Mouse (Mus musculus) adrenal gland, postnatal 14 days (tissue): ENCODE data around the gene Nxpe3. TPM values are rescaled to one million over a fixed set of nuclear protein-coding genes. Genes with fewer than 3 reads are reported as not detected.
"Not testable (repeated sequence)": the region's sequence is repeated elsewhere in the genome, so short reads cannot be mapped to it uniquely, and the experiment has no call there.

Experiments used
- DNase-seq: peaks from one replicate; pipeline ENCODE4 v3.0.0; 2021; ENCODE audit warnings: mixed read lengths
- total RNA-seq: library from RNA; stranded (reverse); gene quantifications from 2 replicates; pipeline ENCODE4 v1.2.3, GENCODE M21; 2021

Gene Nxpe3
- total RNA-seq, 1 experiment from 2014 or later = 1.6 TPM

GRCm38 (mm10) chr16:55890346-55891136 is 4.5 kb downstream of the Nxpe3 start:
- no peak for DNase-seq

GRCm38 (mm10) chr16:55889451-55889850 is 5.6 kb downstream of the Nxpe3 start:
- DNase-seq = no peak

GRCm38 (mm10) chr16:55888584-55888960 is 6.5 kb downstream of the Nxpe3 start:
- no peak for DNase-seq

GRCm38 (mm10) chr16:55887814-55888583 is 7.1 kb downstream of the Nxpe3 start:
- no peak for DNase-seq

GRCm38 (mm10) chr16:55884246-55884645 is 10.8 kb downstream of the Nxpe3 start:
- no peak for DNase-seq

- DNase-seq = no peak
These were observed 19.1 kb downstream of the Nxpe3 start for GRCm38 (mm10) chr16:55876025-55876424.

- DNase-seq = no peak
These were observed 31.3 kb downstream of the Nxpe3 start for GRCm38 (mm10) chr16:55863832-55864231.

- DNase-seq = peak; percentile 80
These were observed 31.8 kb downstream of the Nxpe3 start for GRCm38 (mm10) chr16:55863149-55863815.

- DNase-seq = no peak
These were observed 34.0 kb downstream of the Nxpe3 start for GRCm38 (mm10) chr16:55861104-55861503.

GRCm38 (mm10) chr16:55859421-55859820 is 35.7 kb downstream of the Nxpe3 start:
- not testable (repeated sequence) for DNase-seq

GRCm38 (mm10) chr16:55858465-55858864 is 36.6 kb downstream of the Nxpe3 start:
- peak; percentile 80 for DNase-seq

- DNase-seq = peak; percentile 85
These were observed 42.0 kb downstream of the Nxpe3 start for GRCm38 (mm10) chr16:55852943-55853727.

GRCm38 (mm10) chr16:55852515-55852914 is 42.6 kb downstream of the Nxpe3 start:
- DNase-seq = no peak

- no peak for DNase-seq
These were observed 44.6 kb downstream of the Nxpe3 start for GRCm38 (mm10) chr16:55850485-55850884.

GRCm38 (mm10) chr16:55847679-55848078 is 47.4 kb downstream of the Nxpe3 start:
- DNase-seq = no peak

GRCm38 (mm10) chr16:55844847-55845246 is 50.2 kb downstream of the Nxpe3 start:
- no peak for DNase-seq

GRCm38 (mm10) chr16:55843919-55844318 is 51.2 kb downstream of the Nxpe3 start:
- DNase-seq = no peak

GRCm38 (mm10) chr16:55843134-55843533 is 52.0 kb downstream of the Nxpe3 start:
- DNase-seq = no peak

GRCm38 (mm10) chr16:55841506-55841905 is 53.6 kb downstream of the Nxpe3 start:
- no peak for DNase-seq

- peak; percentile 94 for DNase-seq
These were observed 56.3 kb downstream of the Nxpe3 start, which contains the start of gene Nfkbiz for GRCm38 (mm10) chr16:55838510-55839474. Nfkbiz (minus strand) TSS chr16:55838899.

GRCm38 (mm10) chr16:55838129-55838509 is 57.0 kb downstream of the Nxpe3 start:
- DNase-seq = no peak
